Mouse (Mus musculus) small intestine, adult 2 months (tissue): ENCODE data around the gene Gm28035.

ENCODE experiments used
- CTCF ChIP-seq: fragments of 200-500 bp; IDR thresholded peaks from 2 replicates; pipeline ENCODE4 v1.5.1; 2012; ENCODE audit warnings: low read depth, mild to moderate bottlenecking, control low read depth, inconsistent platforms, low read length, moderate library complexity, mixed read lengths; ENCODE audit not compliant: insufficient replicate concordance, insufficient read length; ENCODE audit errors: extremely low read depth
- POLR2A ChIP-seq: fragments of 200-500 bp; IDR thresholded peaks from 2 replicates; pipeline ENCODE4 v1.6.1; 2012; ENCODE audit warnings: low read depth, mild to moderate bottlenecking, control low read depth, inconsistent platforms, low read length, moderate library complexity

DNA sequence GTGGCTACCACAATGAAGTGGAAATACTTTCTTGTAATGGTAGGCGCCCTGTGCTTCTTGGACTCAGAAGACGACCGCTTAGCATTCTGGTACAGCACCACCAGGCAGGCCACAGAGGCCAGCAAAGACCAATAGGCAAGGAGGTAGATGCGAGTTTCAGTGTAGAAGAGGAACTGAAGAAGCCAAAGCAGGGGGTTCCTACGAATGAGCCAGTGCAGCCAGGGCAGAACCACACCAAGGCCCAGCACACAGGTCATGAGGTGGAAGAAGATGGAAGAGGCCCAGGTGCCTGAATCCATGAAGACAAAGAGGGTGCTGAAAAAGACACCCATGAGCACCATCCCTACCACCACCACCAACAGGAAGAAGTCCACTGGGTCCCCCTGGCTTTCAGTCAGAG, 44.6 kb downstream of the Gm28035 start:
- TF ChIP-seq CTCF = no peak
- no peak for TF ChIP-seq POLR2A
